Mouse (Mus musculus): ENCODE results near the gene Medag. TPM values are rescaled to one million over a fixed set of nuclear protein-coding genes. Genes with fewer than 3 reads are reported as not detected.

Gene Medag
- total RNA-seq, 2 experiments from 2014 or later: not detected

- ATAC-seq (replicated peaks; ENCODE audit: low FRiP score, poor library complexity, severe bottlenecking): no peak
These were observed 50.5 kb downstream of the Medag start for GRCm38 (mm10) chr5:149462071-149462470.

- ATAC-seq (replicated peaks; ENCODE audit: low FRiP score, poor library complexity, severe bottlenecking): no peak
These were observed 53.8 kb downstream of the Medag start for GRCm38 (mm10) chr5:149465305-149465704.

GRCm38 (mm10) chr5:149474142-149474541 lies 62.6 kb downstream of the Medag start:
- ATAC-seq (replicated peaks; ENCODE audit: low FRiP score, poor library complexity, severe bottlenecking): no peak

GRCm38 (mm10) chr5:149474701-149475468 lies 63.3 kb downstream of the Medag start:
- no peak for ATAC-seq (replicated peaks; ENCODE audit: low FRiP score, poor library complexity, severe bottlenecking)

Other genes with a start within 250 kb of the Medag start
- 26.4 and 42.9 TPM in 2 replicates for gene Uspl1, start 227.4 kb upstream of the Medag start, total RNA-seq (2015; ENCODE audit: low replicate concordance)
- 22.1 and 31.8 TPM in 2 replicates for gene Uspl1, start 227.4 kb upstream of the Medag start, total RNA-seq (2017; ENCODE audit: low replicate concordance)
- 681 and 819 TPM in 2 replicates for gene Hmgb1, start 227.3 kb upstream of the Medag start, total RNA-seq (2015; ENCODE audit: low replicate concordance)
- 585 and 610 TPM in 2 replicates for gene Hmgb1, start 227.3 kb upstream of the Medag start, total RNA-seq (2017; ENCODE audit: low replicate concordance)
- gene Alox5ap, start 147.0 kb upstream of the Medag start, total RNA-seq (2015; ENCODE audit: low replicate concordance): 132 and 171 TPM in 2 replicates
- 55.7 and 78.7 TPM in 2 replicates for gene Alox5ap, start 147.0 kb upstream of the Medag start, total RNA-seq (2017; ENCODE audit: low replicate concordance)
- not detected in 2 replicates for gene Tex26, start 27.9 kb downstream of the Medag start, total RNA-seq (2015; ENCODE audit: low replicate concordance)
- not detected in 2 replicates for gene Tex26, start 27.9 kb downstream of the Medag start, total RNA-seq (2017; ENCODE audit: low replicate concordance)
- gene Wdr95, start 116.9 kb downstream of the Medag start, total RNA-seq (2015; ENCODE audit: low replicate concordance): 0.36 TPM in 1 of 2 replicates, not detected in the other
- gene Wdr95, start 116.9 kb downstream of the Medag start, total RNA-seq (2017; ENCODE audit: low replicate concordance): 0.26 TPM in 1 of 2 replicates, not detected in the other
- gene Hsph1, start 224.6 kb downstream of the Medag start, total RNA-seq (2015; ENCODE audit: low replicate concordance): 11.2 and 36.9 TPM in 2 replicates
- gene Hsph1, start 224.6 kb downstream of the Medag start, total RNA-seq (2017; ENCODE audit: low replicate concordance): 3.8 and 23.2 TPM in 2 replicates

Data from erythroid progenitor cell, adult 5-6 weeks (primary cell).